Mouse (Mus musculus) E14TG2a.4 (cell line): Measurements from ENCODE around the gene 4921524J17Rik.

Experiments
- CTCF ChIP-seq: conservative IDR thresholded peaks from 2 replicates; pipeline ENCODE4 v1.5.1; 2014; ENCODE audit warnings: low read length
- POU5F1 ChIP-seq: IDR thresholded peaks from 2 replicates; pipeline ENCODE4 v1.6.1; 2014; ENCODE audit warnings: low read length, borderline replicate concordance

DNA sequence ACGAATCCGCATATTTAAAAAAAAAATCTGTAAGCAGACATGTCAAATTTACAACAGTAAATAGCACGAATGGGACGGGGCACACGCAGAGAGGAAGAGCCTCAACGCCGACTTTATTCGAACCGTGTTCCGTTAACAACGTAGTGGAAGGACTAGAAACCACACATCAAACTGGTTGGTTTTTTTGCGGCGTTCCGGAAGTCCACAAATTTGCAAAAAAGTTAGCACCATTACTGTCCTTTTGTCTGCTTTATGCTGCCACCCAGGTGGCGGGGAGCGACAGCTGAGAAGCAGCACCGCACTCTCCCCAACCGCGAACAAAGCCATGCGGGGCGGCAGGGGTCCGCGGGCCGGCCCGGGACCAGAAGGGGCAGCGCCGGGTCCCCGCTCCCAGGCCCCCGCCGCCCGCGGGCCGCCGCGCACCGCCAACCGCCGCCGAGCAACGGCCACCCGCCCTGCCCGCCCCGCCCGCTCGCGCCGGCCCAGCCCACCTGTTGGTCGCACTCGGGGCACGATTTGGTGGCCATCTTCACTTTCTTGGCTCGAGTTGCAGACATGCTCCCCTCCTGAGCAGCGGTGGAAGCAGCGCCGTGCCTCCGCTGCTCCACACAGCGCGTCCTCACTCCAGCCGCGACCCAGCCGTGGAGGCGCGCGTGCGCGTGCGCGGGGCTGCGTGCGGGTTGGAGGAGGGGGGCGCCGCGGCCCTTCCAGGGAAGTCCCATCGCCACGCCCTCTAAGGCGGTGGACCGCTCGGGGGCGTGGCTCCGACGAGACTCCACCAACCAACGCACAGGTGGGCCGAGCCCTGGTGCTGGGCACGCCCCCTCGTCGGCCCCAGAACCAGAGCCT lies at the start of gene 4921524J17Rik:
- TF ChIP-seq CTCF = no peak
- no peak for TF ChIP-seq POU5F1
